Mouse (Mus musculus): ENCODE data around the gene Apoa5. TPM values are rescaled to one million over a fixed set of nuclear protein-coding genes. Genes with fewer than 3 reads are reported as not detected.

Apoa5 gene
- polyA plus RNA-seq (2012; rRNA removed): 0.08 and 0.15 TPM in 2 replicates

DNA sequence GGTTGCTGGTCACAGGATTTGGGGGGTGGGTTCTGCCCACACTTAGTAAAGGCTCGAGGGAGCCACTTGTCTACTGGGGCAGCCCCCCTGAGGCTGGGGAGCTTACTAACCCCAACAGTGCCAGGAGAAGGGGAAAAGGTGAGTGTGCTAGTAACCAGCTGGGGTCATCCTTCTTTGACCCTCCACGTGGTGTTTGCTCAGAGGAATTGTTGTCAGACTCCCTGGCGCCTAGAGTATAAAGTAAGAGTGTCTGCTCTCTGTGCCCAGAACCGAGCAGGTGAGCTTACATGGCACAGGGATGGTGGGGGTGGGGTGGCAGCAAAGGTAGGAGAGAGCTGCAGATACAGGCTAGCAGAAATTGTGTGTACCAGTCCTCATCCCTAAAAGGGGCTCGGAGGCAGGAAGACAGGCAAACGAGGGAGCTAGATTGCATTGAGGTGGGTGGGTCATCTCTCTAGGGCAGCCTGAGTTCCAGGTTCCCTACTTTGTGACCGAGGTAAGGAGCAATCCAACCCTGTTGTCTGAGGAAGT lies at the start of gene Apoa5:
Apoa5 (plus strand) TSS at position 291 of the 531 bp plus-strand sequence.
- TF ChIP-seq CTCF (IDR thresholded peaks at IDR 0.05; ENCODE audit: extremely low read depth, insufficient read depth, insufficient read length, insufficient replicate concordance): no peak
- no peak for TF ChIP-seq POLR2A (IDR thresholded peaks at IDR 0.05; ENCODE audit: low read depth, low read length)
- no peaks in the 10 kb centered on the region for H3K36me3 ChIP-seq (ENCODE audit: control insufficient read depth, insufficient read depth, low read length)
- DNase-seq (ENCODE audit: low read depth in 1 of 2, low spot score in 2 of 2): no peak
- H3K4me3 ChIP-seq (ENCODE audit: extremely low read depth, insufficient read depth, insufficient read length): no peak within 1 kb of the TSS
- H3K27ac ChIP-seq (ENCODE audit: insufficient read depth, low read length): no peak within 1 kb of the TSS
- WGBS: 67% methylated on average over 7 of the region's 7 CpGs
- 0 out of 2 replicates have a peak, but pooled peaks cover 1% of the 10 kb centered on the region for H3K27me3 ChIP-seq (ENCODE audit: control insufficient read depth, insufficient read depth, low read length)
- no peaks in the 10 kb centered on the region for H3K4me1 ChIP-seq (ENCODE audit: control insufficient read depth, insufficient read depth, insufficient read length)

- Histone ChIP-seq H3K36me3 (ENCODE audit: control insufficient read depth, insufficient read depth, low read length) (peaks cover 18% of the 10 kb centered on the region), H3K4me3 (ENCODE audit: extremely low read depth, insufficient read depth, insufficient read length) (no peak overlapping the region), H3K4me1 (ENCODE audit: control insufficient read depth, insufficient read depth, insufficient read length) (no peaks in the 10 kb centered on the region), H3K27ac (ENCODE audit: insufficient read depth, low read length) (0 out of 2 replicates have a peak overlapping the region, but pooled peaks have one; percentile 21), H3K27me3 (ENCODE audit: control insufficient read depth, insufficient read depth, low read length) (no peaks in the 10 kb centered on the region)
- DNase-seq (ENCODE audit: low read depth in 1 of 2, low spot score in 2 of 2): no peak
- 78% methylated on average over 6 of the region's 6 CpGs for WGBS
- TF ChIP-seq CTCF (IDR thresholded peaks at IDR 0.05; ENCODE audit: extremely low read depth, insufficient read depth, insufficient read length, insufficient replicate concordance) (no peak), POLR2A (IDR thresholded peaks at IDR 0.05; ENCODE audit: low read depth, low read length) (no peak)
Measured at GRCm38 (mm10) chr9:46223090-46223489, 45.3 kb upstream of the Apoa5 start.

GRCm38 (mm10) chr9:46224101-46224500 lies 44.3 kb upstream of the Apoa5 start:
- no peak overlapping the region for H3K4me3 ChIP-seq (ENCODE audit: extremely low read depth, insufficient read depth, insufficient read length)
- TF ChIP-seq POLR2A (IDR thresholded peaks at IDR 0.05; ENCODE audit: low read depth, low read length) (no peak), CTCF (IDR thresholded peaks at IDR 0.05; ENCODE audit: extremely low read depth, insufficient read depth, insufficient read length, insufficient replicate concordance) (no peak)
- H3K27me3 ChIP-seq (ENCODE audit: control insufficient read depth, insufficient read depth, low read length): no peaks in the 10 kb centered on the region
- no peak for DNase-seq (ENCODE audit: low read depth in 1 of 2, low spot score in 2 of 2)
- 94% methylated on average over 3 of the region's 3 CpGs for WGBS
- H3K27ac ChIP-seq (ENCODE audit: insufficient read depth, low read length): no peak overlapping the region
- no peaks in the 10 kb centered on the region for H3K4me1 ChIP-seq (ENCODE audit: control insufficient read depth, insufficient read depth, insufficient read length)
- peaks cover 18% of the 10 kb centered on the region for H3K36me3 ChIP-seq (ENCODE audit: control insufficient read depth, insufficient read depth, low read length)

DNA sequence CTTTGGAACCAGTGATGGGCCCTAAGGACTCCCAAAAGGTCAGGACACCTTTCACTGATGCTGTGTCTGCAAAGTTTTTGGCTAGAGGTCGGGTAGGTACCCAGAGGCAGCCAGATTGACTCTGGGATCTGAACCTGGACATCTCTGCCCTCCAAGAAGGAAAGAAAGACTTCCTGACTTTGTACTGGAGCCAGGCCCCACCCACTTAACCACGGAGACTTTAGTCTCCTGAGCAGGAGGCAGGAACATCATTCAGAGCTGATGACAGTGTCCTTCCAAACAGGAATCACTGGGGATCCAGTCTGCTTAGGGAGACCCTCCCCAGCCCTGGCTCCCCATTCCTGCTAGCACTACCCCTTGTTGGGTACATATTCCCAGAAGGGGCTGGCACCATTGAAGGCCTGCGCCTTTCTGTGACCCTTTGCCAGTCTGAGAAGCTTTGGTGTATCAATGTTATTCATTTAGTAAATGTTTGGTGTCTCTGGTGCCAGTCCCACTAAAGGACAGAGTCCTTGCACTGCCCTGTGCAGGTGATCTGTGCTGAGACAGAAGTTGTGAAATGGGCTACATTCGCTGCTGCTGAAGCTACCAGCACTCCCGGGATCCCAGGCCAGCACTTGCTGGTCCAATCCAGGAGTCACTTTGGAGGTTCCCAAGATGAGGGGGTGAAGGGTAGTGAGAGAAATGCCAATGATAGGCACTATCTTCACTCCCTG lies 43.3 kb upstream of the Apoa5 start:
- Histone ChIP-seq H3K27me3 (ENCODE audit: control insufficient read depth, insufficient read depth, low read length) (no peaks in the 10 kb centered on the region), H3K4me3 (ENCODE audit: extremely low read depth, insufficient read depth, insufficient read length) (no peak overlapping the region), H3K27ac (ENCODE audit: insufficient read depth, low read length) (no peak overlapping the region), H3K36me3 (ENCODE audit: control insufficient read depth, insufficient read depth, low read length) (peaks cover 18% of the 10 kb centered on the region), H3K4me1 (ENCODE audit: control insufficient read depth, insufficient read depth, insufficient read length) (peaks cover 3% of the 10 kb centered on the region; the same call in 1 of the 2 replicates)
- TF ChIP-seq POLR2A (IDR thresholded peaks at IDR 0.05; ENCODE audit: low read depth, low read length) (no peak), CTCF (IDR thresholded peaks at IDR 0.05; ENCODE audit: extremely low read depth, insufficient read depth, insufficient read length, insufficient replicate concordance) (no peak)
- WGBS: 67% methylated on average over 5 of the region's 5 CpGs
- no peak for DNase-seq (ENCODE audit: low read depth in 1 of 2, low spot score in 2 of 2)

DNA sequence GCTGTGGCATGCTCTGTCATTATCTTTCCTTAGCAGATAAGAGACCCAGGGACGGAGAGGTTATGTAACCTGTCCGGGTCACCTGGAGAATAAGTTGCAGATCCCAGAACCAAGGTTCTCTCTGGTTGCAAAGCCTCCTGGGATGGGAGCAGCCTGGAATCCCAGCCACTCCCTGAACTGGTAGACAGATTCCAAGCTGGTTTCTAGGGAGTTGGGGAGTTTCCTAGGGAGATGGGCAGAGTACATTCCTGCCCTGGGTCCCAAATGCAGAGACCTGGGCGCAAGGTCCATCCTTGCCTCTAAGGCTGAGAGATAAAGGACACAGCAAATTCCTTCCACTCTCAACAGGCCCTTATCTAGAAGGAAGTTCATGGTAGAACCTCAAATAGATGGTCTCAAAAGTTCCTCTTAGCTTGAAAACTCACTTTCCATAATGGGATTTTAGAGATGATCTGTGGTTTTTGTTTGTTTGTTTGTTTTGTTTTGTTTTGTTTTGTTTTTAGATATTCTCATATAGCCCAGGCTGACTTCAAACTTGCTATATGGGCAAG lies 41.3 kb upstream of the Apoa5 start:
- WGBS: 84% methylated on average over 3 of the region's 3 CpGs
- H3K36me3 ChIP-seq (ENCODE audit: control insufficient read depth, insufficient read depth, low read length): peaks cover 7% of the 10 kb centered on the region
- no peak overlapping the region for H3K27ac ChIP-seq (ENCODE audit: insufficient read depth, low read length)
- DNase-seq (ENCODE audit: low read depth in 1 of 2, low spot score in 2 of 2): no peak
- no peak overlapping the region for H3K4me3 ChIP-seq (ENCODE audit: extremely low read depth, insufficient read depth, insufficient read length)
- H3K27me3 ChIP-seq (ENCODE audit: control insufficient read depth, insufficient read depth, low read length): no peaks in the 10 kb centered on the region
- TF ChIP-seq CTCF (IDR thresholded peaks at IDR 0.05; ENCODE audit: extremely low read depth, insufficient read depth, insufficient read length, insufficient replicate concordance) (no peak), POLR2A (IDR thresholded peaks at IDR 0.05; ENCODE audit: low read depth, low read length) (no peak)
- H3K4me1 ChIP-seq (ENCODE audit: control insufficient read depth, insufficient read depth, insufficient read length): peaks cover 4% of the 10 kb centered on the region; the same call in 1 of the 2 replicates

GRCm38 (mm10) chr9:46228491-46228890 lies 39.9 kb upstream of the Apoa5 start, which contains the start of gene Apoa1:
TSS of gene Apoa1 (plus strand) at chr9:46228580.
- Histone ChIP-seq H3K36me3 (ENCODE audit: control insufficient read depth, insufficient read depth, low read length) (no peaks in the 10 kb centered on the region), H3K27ac (ENCODE audit: insufficient read depth, low read length) (no peak within 1 kb of the TSS), H3K4me3 (ENCODE audit: extremely low read depth, insufficient read depth, insufficient read length) (no peak within 1 kb of the TSS), H3K27me3 (ENCODE audit: control insufficient read depth, insufficient read depth, low read length) (no peaks in the 10 kb centered on the region), H3K4me1 (ENCODE audit: control insufficient read depth, insufficient read depth, insufficient read length) (peaks cover 4% of the 10 kb centered on the region; the same call in 1 of the 2 replicates)
- no peak for TF ChIP-seq POLR2A (IDR thresholded peaks at IDR 0.05; ENCODE audit: low read depth, low read length)
- no peak for TF ChIP-seq CTCF (IDR thresholded peaks at IDR 0.05; ENCODE audit: extremely low read depth, insufficient read depth, insufficient read length, insufficient replicate concordance)
- WGBS: 80% methylated on average over 9 of the region's 9 CpGs
- no peak for DNase-seq (ENCODE audit: low read depth in 1 of 2, low spot score in 2 of 2)
